Mouse (Mus musculus) liver, adult 2 months (tissue): ENCODE measurements around the gene Cct5.

ENCODE experiments used
- CTCF ChIP-seq: fragments of 200-500 bp; IDR thresholded peaks from 2 replicates; pipeline ENCODE4 v1.5.1; 2011; ENCODE audit warnings: low read depth, low read length, control low read depth
- POLR2A ChIP-seq: fragments of 200-500 bp; IDR thresholded peaks from 2 replicates; pipeline ENCODE4 v1.6.1; 2011; ENCODE audit warnings: low read length, control low read depth; ENCODE audit not compliant: insufficient read depth; ENCODE audit errors: extremely low read depth

- no peak for TF ChIP-seq POLR2A
- no peak for TF ChIP-seq CTCF
Observed at GRCm38 (mm10) chr15:31611976-31612375, 10.4 kb upstream of the Cct5 start.
